Mouse (Mus musculus): ENCODE measurements at regions not wholly inside any gene's neighbourhood (a gene's known extent, or its start where the extent isn't known, plus 50 kb on each side); places are given as distances from the start of the nearest gene placed in this dataset.

- TF ChIP-seq CTCF (IDR thresholded peaks at IDR 0.05; ENCODE audit: borderline replicate concordance, extremely low read depth, insufficient read depth, insufficient read length) = no peak
- TF ChIP-seq POLR2A (IDR thresholded peaks at IDR 0.05; ENCODE audit: borderline replicate concordance, extremely low read depth, insufficient read depth, insufficient read length, poor library complexity, severe bottlenecking) = no peak
Measured at GRCm38 (mm10) chr9:79165596-79165995, 550.2 kb downstream of the Cd109 start.

All from brain, embryonic 14.5 days (tissue).